Mouse (Mus musculus): Measurements from ENCODE around the gene Rhoq.

DNA sequence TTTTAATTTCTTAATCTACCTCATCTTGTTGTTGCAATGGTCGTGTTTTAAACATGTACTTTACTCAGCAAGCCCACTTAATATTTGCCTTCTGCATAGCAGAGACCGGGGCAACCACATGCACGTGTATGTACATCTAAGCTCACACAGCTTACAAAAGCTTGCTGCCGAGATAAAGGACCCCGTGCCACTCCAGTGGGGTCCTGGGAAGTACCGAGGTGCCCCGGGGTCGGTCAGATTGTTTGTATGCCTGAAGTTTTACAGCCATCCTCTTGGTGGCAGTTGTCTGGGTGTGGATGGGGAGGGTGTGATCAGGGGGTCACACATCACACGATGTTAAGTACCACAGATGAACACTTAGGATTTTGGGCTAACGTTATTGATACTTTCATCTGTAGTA is 3.2 kb downstream of the Rhoq start:
- no peak for TF ChIP-seq POLR2A (IDR thresholded peaks at IDR 0.05; ENCODE audit: insufficient read depth, low read depth, low read length)
- no peak for TF ChIP-seq CTCF (IDR thresholded peaks at IDR 0.05)

All from heart, adult 2 months (tissue).